Comparison of ENCODE assay signal across 8 mouse cellular contexts in the genomic region with DNA sequence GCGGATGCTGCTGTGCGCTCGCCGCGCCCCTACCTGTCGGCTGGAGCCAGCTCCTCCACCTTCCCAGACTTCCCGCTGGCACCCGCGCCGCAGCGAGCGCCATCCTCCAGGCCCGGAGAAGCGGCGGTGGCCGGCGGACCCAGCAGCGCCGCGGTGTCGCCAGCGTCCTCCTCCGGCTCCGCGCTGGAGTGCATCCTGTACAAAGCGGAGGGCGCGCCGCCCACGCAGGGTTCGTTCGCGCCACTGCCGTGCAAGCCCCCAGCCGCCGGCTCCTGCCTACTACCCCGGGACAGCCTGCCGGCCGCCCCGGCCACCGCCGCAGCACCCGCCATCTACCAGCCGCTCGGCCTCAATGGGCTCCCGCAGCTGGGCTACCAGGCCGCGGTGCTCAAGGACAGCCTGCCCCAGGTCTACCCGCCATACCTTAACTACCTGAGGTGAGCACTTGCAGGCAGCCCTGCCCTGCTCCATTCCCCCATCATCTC. TPM values are rescaled to one million over a fixed set of nuclear protein-coding genes. Genes with fewer than 3 reads are reported as not detected.
DNase-seq lines count a peak whose midpoint lies in the region; ATAC-seq and TF ChIP-seq lines count a peak whose summit lies in the region.

No protein-coding gene starts in this region.

- no peak overlapping the region for H3K27ac ChIP-seq in brown adipose tissue, adult 24 weeks (replicated peaks; ENCODE audit: low read depth, low read length)
- no peak overlapping the region for H3K27ac ChIP-seq in forebrain, embryonic 12.5 days
- H3K27ac ChIP-seq in hindbrain, postnatal 0 days: peak overlapping the region; percentile 78

- peak overlapping the region; percentile 12; the same call in 1 of the 2 replicates for H3K4me3 ChIP-seq in brown adipose tissue, adult 24 weeks (ENCODE audit: insufficient read depth, low read depth, low read length)
- H3K4me3 ChIP-seq in forebrain, embryonic 12.5 days (replicated peaks): peak overlapping the region; percentile 66
- H3K4me3 ChIP-seq in hindbrain, postnatal 0 days (ENCODE audit: low read length): peak overlapping the region; percentile 71

- peaks cover 50% of the 10 kb centered on the region for H3K27me3 ChIP-seq in forebrain, embryonic 12.5 days
- H3K27me3 ChIP-seq in hindbrain, postnatal 0 days (ENCODE audit: insufficient read depth, low read length): peaks cover 5% of the 10 kb centered on the region; the same call in 1 of the 2 replicates

- DNase-seq in R1 (ENCODE audit: low read depth, low spot score): peak; percentile 60
- DNase-seq in hindbrain, postnatal 0 days (ENCODE audit: low spot score): peak; percentile 68
- DNase-seq in left cerebral cortex, postnatal 25 days (ENCODE audit: low spot score in 2 of 2): peak; percentile 67 to 69
- DNase-seq in right cerebral cortex, postnatal 4 days: peak; percentile 65

- under 1% methylated on average over 48 of the region's 49 CpGs for WGBS in forebrain, embryonic 12.5 days
- under 1% methylated on average over 36 of the region's 49 CpGs for WGBS in hindbrain, postnatal 0 days

- H3K4me1 ChIP-seq in brown adipose tissue, adult 24 weeks (ENCODE audit: control insufficient read depth, insufficient read depth, insufficient read length, low read length): no peaks in the 10 kb centered on the region; the same call in 1 of the 2 replicates
- H3K4me1 ChIP-seq in forebrain, embryonic 12.5 days: peaks cover 17% of the 10 kb centered on the region
- peaks cover 5% of the 10 kb centered on the region; the same call in 1 of the 2 replicates for H3K4me1 ChIP-seq in hindbrain, postnatal 0 days (ENCODE audit: insufficient read depth, low read length)

- H3K9ac ChIP-seq in forebrain, embryonic 12.5 days: peak overlapping the region; percentile 56
- peak overlapping the region; percentile 71 for H3K9ac ChIP-seq in hindbrain, postnatal 0 days (replicated peaks; ENCODE audit: low read length)

- peak overlapping the region; percentile 96 for H3K4me2 ChIP-seq in forebrain, embryonic 12.5 days
- peak overlapping the region; percentile 86 for H3K4me2 ChIP-seq in hindbrain, postnatal 0 days (ENCODE audit: low read depth, low read length)

- TF ChIP-seq CTCF in hindbrain, postnatal 0 days (IDR thresholded peaks at IDR 0.05; ENCODE audit: low read depth): peak; percentile 17; the same call in 1 of the 2 replicates

- intact Hi-C loops in left cerebral cortex, postnatal 25 days (cut with DNase I): loop anchor here (5.0 kb wide), 1 partner anchor 199 kb away; no protein-coding TSS in a partner anchor

- ATAC-seq in forebrain, embryonic 12.5 days (ENCODE audit: low FRiP score): peak; percentile 84
- peak; percentile 86 for ATAC-seq in hindbrain, postnatal 0 days
- 0 out of 2 replicates have a peak, but pooled peaks have one; percentile 17 for ATAC-seq in megakaryocyte-erythroid progenitor cell, adult 5-6 weeks (replicated peaks; ENCODE audit: low FRiP score, low TSS enrichment, poor library complexity, severe bottlenecking)
- no peak for ATAC-seq in erythroblast, adult 5-6 weeks (replicated peaks; ENCODE audit: low FRiP score, poor library complexity, severe bottlenecking)

- no peaks in the 10 kb centered on the region for H3K36me3 ChIP-seq in forebrain, embryonic 12.5 days (replicated peaks)
- H3K36me3 ChIP-seq in hindbrain, postnatal 0 days (ENCODE audit: insufficient read depth, low read length): no peaks in the 10 kb centered on the region

- no peaks in the 10 kb centered on the region for H3K9me3 ChIP-seq in forebrain, embryonic 12.5 days
- H3K9me3 ChIP-seq in hindbrain, postnatal 0 days (ENCODE audit: low read length): no peaks in the 10 kb centered on the region

RNA-seq across cellular contexts. Expression of a gene that starts 2.1 kb away (rescaled TPM):
- polyA plus RNA-seq in brown adipose tissue, adult 24 weeks (2012; ENCODE audit: insufficient read depth, insufficient read length, missing spikeins): not detected in 2 replicates
- 0.29 TPM in 2 replicates for polyA plus RNA-seq in forebrain, embryonic 12.5 days (2016; fragmentation: Nextera tagmentation; extraction: Ambion mirVana)
- total RNA-seq in hindbrain, postnatal 0 days (2014; rRNA removed): 4.4 and 4.7 TPM in 2 replicates
- polyA plus RNA-seq in hindbrain, postnatal 0 days (2015; fragmentation: Nextera tagmentation; extraction: Ambion mirVana): 3.2 and 3.7 TPM in 2 replicates
- 10 to 100 TPM; 19.2 to 20.1 TPM for total RNA-seq in left cerebral cortex, postnatal 25 days (2021)
- total RNA-seq in megakaryocyte-erythroid progenitor cell, adult 5-6 weeks (2014; fragmentation: Nextera tagmentation): not detected in 2 replicates
- total RNA-seq in megakaryocyte-erythroid progenitor cell, adult 5-6 weeks (2017): not detected in 2 replicates
- total RNA-seq in erythroblast, adult 5-6 weeks (2015; ENCODE audit: low replicate concordance): not detected in 2 replicates
- total RNA-seq in erythroblast, adult 5-6 weeks (2017; ENCODE audit: low replicate concordance): not detected in 2 replicates

Comparison
In these comparisons a context has a peak if more than half of its experiments do, and no peak if none do; other contexts are left out.
1. H3K4me3 ChIP-seq: peak in every context shown above with its lines; median percentile 71 in hindbrain, postnatal 0 days; 66 in forebrain, embryonic 12.5 days; 12 in brown adipose tissue, adult 24 weeks.